Mouse (Mus musculus): Measurements from ENCODE around the gene Cpeb2.

Cpeb2 gene

DNA sequence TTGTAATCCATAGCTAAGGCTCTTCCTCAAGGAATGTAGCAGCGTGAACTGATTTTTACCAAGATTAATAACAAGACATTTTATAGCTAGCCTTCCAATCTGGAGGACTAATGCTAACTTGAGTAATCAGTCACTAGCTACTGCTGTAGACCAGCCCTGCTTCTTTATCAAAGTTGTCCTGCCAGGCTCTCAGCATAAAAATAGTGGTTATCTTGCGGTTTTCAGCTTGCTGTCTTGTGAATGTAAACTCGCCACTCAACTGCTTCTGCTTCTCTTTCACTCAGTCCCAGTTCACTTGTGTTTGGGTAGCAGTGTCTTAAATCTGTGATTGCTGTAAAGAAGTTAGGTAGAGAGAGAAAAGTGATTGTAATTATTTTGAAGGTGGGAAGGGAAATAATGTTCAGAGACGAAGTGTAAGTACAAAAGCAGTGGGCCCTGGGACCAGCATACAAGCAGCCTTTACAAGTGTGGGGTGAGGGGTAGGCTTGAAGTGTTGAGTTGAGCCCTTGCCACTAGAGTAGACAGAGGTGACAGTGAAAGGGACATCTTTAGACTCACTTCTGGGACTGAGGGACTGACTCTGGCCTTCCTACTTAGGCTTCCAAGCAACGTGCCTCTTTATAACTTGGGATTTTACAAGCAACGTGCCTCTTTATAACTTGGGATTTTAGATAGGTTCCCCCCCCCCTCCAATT, 6.3 kb downstream of the Cpeb2 start:
- no peak for DNase-seq (ENCODE audit: low spot score)

DNA sequence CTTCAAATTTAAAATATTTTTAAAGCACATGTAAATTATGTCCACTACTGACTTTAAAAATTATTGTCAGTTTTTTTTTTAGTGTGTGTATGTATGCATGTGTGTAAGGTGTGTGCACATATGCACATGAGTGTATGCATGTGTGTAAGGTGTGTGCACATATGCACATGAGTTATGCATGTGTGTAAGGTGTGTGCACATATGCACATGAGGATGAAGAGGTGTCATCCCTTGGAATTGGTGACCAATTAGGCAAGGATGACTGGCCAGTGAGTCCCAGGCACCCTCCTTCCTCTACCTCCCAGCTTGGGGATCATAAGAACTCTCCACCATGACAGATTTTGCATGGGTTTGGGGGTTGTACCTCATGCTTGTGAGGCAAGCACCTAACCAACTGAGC, 7.8 kb downstream of the Cpeb2 start:
- no peak for DNase-seq (ENCODE audit: low spot score)

DNA sequence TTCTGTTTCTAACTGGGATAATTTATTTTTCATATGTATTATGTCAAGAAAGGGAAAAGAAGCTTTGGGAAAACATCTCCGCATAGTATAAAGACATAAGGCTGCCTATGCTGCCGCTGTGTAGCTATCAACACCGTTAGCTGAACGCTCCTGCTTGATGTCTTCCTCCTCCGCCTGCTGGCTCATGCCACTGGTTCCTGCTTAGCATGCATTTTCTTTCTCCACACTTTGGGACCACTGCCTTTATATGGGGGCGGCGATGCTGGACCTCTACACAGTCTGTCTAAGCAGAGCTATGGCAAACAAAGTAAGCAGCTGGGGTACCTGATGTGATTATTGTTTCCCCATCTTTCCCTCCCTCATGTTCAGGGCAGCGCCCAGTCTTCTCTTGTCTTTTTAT, 13.3 kb downstream of the Cpeb2 start:
- no peak for DNase-seq (ENCODE audit: low spot score)

DNA sequence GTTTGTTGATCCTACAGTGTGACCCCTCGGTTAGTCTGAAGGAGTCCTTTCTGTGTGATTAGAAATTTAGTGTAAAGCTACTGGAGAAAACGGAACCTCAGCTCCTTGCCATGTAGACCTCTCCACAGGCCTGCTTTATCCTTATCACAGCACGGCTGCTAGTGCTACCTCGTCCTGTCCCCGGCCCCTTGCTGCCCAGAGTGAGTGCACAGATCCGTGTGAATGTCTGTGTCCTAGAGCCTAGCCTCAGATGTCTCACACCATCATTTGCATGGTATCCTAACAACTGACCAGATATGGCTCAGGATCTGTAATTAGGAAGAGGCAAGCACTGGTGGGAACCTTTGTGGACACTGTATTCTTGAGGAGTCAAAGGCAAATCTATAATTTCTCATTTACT, 14.0 kb downstream of the Cpeb2 start:
- DNase-seq (ENCODE audit: low spot score), result no peak

DNA sequence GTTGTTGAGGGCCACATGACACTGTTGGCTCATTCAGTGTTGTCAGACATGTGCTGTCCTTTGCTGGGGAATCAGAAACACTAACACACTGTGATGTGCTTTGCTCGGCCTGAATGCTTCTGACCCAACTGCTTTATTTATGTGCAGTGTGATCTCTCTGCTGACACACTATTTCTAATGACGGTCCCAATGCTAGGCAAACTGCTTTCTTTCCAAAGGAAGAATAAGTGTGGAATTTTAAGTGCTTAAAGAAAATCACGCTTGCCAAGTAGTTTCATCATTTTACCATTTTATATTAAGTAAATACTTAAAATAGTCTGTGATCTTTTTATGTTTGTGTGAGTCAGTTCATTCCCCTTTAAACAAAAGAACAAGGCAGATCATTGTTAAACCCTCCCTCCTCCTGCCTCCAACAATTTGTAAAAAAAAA, 15.0 kb downstream of the Cpeb2 start:
- DNase-seq (ENCODE audit: low spot score), result no peak

DNA sequence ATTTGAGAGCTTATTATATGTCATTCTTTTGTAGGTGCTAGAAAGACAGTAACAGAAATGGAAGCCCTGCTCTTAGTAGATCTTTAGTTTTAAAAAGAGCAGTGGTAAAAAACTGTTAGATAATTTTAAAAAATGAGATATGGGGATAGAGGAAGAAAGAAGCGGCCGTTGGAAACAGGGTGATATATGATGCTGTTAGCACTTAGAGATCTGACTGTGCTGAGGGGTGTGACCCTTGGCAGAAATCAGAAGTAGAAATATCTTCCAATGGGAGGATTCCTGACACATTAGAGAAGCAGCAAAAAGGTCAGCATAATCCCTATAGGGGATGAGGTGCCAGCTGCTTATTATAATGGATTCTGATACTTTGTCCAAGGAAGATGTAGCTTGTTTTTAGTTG, 24.5 kb downstream of the Cpeb2 start:
- no peak for DNase-seq (ENCODE audit: low spot score)

DNA sequence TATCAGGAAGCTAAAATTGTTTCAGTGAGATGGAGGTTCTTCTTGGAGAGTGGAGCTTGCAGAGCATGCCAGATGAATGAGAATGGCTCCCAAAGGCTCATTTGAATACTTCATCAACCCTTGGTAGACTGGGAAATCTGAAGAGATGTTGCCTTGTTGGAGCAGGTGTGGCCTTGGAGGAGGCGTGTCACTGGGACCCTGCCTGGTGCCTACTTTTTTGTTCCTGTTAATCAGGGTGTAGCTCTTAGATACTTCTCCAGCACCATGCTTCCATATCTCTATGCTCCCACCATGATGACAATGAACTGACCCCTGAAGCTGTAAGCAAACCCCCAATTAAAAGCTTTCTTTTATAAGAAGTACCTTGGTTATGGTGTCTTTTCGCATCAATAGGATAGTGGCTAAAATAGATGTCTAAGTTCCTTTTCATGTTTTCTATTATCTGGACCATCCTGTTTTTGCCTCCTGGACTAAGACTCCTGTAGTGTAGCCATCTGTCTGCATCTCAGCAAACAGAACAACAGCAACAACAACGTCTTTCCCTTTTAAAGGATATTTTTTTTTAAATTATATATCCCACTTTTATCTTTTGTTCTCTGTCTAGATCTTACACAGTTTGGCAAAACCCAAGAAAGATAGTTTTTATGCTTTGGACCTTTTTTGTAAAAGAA, 25.6 kb downstream of the Cpeb2 start:
- DNase-seq (ENCODE audit: low spot score), result no peak

DNA sequence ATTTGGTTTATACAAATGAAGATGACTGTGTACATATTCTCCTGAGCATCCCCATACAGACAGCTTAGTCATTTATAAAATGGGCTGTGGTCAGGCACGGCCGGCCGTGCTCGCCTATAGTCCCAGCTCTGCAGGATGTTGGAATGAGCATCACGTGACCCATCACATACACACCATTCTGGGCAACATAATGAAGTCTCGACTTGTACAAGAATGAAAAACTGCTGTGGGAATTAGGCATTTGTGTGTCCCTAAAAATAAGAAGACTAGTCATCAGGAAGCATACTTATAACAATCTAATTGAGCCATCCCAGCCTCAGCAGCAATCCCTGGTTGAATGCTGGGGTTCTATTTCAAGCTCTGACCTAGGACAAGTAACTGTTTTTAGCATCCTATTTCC, 28.8 kb downstream of the Cpeb2 start:
- DNase-seq (ENCODE audit: low spot score), result no peak

DNA sequence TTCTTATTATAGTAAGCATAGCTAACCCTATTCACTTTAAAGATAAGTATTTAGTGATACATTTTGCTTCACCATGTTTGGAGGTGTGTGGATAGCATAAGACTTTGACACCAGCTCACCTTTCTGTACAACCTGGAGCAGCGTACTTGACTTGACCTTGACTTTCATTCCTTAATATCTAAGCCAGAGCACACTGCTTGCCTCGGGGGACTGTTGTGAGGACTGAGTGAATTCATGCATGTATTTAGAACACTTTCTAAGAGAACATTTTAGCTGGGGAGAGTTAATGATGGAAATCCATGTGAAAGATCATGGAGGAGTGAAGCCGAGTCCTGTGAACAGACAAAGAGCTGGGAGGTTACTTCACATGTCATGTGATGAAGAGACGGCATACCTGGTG, 31.0 kb downstream of the Cpeb2 start:
- DNase-seq (ENCODE audit: low spot score), result no peak

DNA sequence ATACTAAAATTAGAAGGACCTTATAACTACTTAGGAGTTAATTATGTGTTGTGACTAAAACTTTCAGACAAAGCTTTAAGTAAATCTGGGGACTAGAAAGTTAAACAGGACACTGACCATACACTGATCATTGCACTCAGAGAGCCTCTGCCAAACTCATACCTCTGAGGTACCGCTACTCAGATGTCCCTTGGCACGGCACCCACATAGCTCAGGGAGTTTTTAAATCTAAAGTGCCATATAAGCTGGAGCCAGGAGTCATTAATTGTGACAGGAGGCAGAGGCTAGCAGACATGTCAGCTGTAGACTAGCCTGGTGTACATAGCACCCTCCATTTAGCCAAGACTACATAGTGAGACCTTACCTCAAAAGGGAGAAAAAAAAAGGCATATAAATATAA, 31.7 kb downstream of the Cpeb2 start:
- no peak for DNase-seq (ENCODE audit: low spot score)

DNA sequence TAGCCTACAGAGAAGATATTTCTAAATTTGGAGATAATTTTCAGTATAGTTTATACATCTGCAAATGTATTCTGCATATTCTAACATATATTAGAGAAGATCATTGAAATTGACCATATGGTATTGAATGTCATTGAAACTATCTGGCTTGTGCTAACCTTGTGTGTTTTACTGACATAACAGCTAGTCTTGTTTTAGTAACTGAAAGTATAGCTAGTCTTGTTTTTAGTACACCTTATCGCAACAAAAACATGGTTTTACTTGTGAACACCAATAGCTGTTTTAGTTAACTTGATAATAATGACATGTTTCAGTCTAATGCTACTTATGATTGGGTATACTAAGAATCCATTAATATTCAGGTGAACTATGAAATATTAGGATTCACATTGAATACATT, 45.0 kb downstream of the Cpeb2 start:
- no peak for DNase-seq (ENCODE audit: low spot score)

DNA sequence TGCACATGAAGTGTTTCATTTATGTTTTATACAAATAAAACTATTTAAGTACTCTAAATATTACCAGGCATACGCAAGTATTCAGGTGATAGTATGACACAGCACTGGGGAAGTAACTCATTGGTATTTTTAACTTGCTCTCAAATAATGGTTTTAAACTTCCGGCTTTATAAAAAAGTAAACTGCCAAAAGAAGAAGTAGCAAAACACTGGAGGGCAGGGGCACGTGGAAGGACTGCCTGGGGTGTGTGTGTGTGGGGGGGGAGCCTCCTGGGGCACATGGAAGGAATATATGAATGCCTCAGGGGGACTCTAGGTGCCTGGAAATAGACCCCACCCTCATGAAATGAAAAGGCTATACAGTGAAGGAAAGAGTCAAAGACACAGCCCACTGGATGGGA, 46.8 kb downstream of the Cpeb2 start:
- DNase-seq (ENCODE audit: low spot score), result no peak

DNA sequence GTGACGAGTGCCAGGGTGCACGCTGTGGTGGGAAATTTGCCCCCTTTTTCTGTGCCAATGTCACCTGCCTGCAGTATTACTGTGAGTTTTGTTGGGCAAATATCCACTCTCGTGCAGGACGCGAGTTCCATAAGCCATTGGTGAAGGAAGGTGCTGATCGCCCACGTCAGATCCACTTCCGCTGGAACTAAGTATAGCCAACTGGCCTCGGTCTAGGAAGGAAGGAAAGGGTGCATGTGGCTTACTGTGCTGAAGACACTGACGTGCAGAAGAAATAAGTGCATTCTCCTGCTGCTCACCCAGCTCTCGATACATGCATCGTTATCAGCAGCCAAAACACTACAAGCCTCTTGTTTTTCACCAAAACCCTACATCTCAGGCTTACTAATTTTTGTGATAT, 52.8 kb downstream of the Cpeb2 start:
- no peak for DNase-seq (ENCODE audit: low spot score)

DNA sequence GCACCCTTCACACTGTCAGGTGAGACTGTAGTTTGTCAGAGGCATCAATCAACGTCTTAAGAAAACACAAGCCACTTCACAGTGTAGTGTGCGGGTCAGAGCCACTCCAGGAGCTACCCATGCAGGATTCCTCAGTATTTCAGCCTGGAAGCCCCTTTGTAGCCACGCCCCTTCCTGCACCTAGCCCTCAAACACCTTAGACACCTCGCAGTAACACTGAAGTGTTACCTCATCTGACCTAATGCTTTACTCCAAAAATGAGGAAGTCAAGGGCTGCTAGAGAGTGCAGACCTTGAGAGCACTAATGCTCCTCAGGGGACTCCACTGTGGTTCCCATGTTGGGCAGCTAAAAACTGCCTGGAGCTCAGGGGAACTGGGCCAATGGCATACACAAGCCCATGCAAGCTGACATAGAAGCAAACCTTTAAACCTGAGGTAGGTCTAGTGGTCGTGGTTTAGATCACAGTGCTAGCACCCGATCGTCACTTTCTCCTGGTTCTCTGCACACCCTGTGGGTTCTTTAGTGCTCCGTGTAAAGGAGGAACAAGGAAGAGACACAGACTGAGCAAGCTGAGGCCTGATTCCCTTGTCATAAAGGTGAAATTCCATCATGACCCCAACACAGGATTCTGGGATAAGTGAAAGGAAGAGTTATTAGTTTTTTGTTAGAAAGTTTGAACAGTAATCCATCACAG, 56.9 kb downstream of the Cpeb2 start:
- no peak for DNase-seq (ENCODE audit: low spot score)

DNA sequence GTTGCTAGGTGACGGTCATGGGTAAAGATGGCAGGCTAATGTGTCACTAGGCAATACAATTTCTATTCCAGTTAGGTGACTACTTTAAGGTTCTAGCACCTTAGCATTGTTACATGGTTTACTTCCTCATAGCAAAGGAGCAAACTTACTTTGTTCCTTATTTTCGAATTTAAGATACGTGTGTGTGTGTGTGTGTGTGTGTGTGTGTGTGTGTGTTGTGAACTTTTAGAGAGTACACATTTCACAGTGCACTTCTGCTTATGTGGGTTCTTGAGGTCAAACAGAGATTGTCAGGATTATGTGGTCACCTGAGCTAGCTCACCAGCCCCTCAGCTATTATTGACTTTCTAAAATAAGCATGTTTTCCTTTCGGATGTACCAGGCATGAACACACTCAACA, 60.2 kb downstream of the Cpeb2 start:
- DNase-seq (ENCODE audit: low spot score), result no peak

DNA sequence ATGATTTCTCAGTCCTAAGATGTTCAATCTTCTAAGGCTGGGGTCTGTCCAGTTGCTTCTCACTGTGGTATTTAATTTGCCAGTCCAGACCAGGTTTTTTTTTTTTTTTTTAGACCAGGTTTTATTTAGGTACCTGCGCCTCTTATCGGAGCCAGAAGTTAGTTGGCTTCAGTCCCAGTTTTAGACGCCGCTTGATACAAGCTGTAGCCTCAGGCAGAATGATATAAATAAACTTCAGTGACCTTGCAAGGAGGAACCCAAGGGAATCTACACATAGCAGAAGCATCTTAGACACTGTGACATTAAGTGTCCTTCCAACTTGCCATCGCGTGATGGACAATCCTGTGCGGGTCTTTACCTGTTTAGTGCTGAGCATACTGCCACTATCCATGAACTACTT, 64.5 kb downstream of the Cpeb2 start:
- no peak for DNase-seq (ENCODE audit: low spot score)

DNA sequence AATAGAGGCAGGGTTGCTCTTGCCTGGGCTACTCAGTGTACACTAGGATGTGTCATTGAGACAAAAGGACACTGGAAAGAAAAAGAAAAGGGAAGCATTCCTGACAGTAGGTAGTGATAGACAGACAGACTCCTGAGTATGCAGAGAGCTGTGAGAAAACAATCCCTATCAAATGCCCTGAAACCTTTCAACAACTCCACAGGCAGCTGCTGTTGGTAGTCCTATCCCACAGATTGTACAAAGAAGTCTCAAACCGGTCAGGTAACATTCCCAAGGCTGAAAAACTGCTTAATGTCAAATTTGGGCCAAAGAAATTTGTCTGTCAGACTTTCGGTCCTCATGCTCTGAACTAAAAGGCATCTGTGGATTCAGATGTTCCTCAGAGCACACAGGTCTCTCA, 66.0 kb downstream of the Cpeb2 start:
- no peak for DNase-seq (ENCODE audit: low spot score)

DNA sequence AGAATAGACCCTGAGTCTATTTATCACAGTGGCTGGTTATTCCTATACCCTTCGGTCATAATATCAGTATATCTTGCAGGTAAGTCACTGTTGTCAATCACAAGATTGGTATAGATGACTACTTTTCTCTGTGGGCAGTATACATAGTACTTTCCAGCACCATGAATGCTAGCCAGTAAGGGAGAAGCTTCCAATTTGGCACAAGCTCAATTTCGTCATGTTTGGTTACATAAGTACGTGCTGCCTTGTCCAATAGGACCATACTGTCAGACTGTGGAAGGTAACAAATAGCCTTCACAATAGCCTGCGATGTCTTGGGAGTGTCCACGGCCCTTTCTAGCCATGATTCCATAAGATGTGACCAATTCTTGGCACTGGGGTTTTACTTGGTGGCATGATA, 67.1 kb downstream of the Cpeb2 start:
- DNase-seq (ENCODE audit: low spot score), result no peak

DNA sequence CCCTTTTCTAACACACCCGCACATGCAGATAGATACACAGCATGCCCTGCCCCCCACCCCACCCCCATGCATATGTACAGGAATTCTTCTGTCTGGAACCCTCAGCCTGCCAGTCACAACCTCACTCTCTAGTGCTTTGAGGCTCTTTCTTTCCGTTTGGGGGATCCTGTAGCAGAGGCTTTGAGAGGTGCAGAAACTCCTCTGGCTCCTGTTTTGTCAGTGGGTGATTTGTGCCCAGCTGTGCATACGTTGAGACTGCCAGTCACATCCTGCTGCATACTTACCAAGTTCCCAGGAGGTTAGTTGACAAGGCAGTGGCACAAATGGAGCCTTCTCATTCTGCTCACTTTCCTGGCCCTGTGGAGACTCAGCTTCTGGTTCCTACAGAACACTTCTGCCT, 68.0 kb downstream of the Cpeb2 start:
- no peak for DNase-seq (ENCODE audit: low spot score)

DNA sequence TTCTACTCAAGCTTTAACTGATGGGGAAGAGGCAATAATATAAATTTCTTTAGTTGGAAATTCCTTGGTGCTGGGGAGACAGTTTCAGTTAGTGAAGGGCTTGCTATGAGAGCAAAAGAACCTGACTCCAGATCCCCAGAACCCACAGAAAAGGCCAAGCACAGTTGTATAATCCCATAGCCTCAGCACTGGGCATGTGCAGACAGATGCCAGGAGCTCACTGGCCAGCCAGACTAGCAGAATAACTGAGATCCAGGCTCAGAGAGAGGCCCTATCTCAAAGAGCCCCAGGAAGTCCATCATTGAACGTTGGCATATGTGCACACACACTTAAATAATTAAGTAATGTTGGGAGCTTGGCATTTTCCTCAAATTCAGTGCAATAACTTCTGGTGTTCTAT, 70.5 kb downstream of the Cpeb2 start:
- no peak for DNase-seq (ENCODE audit: low spot score)

DNA sequence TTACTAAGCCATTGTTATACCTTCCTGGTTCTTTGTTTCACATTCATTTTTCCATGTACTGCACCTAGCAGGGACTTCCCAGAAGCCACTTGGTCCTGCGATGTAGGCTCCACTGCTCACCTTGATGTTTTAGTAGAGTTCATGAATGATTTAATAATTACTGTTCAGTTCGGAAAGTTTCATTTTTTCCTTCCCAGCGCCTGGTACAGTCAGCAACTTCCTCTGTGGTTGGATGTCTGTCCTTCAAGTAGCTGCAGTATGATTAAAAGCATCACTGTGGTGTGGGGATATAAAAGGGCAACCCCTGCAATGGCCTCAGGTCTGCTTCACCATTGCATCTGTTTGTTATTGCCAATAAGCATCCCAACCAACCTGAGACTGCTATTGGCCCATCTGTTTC, 72.5 kb downstream of the Cpeb2 start:
- no peak for DNase-seq (ENCODE audit: low spot score)

DNA sequence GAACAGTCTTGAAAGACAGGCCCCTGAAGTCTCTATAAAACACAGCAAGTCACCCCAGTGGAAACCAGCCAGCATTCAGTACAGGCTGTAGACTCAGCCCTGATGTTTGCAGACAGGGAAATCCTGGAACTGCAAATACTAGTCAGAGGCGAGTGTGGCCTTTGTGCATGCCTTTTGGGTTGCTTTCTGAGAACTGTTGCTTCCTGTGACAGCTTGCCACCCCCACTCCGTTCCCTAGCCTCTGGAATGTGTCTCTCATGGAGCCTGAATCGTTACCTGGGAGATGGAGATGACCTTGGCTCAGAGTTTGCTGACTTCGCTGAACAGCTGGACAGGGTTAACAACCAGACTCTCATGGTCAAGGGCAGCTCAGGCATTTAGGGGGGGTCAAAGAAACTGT, 77.0 kb downstream of the Cpeb2 start:
- DNase-seq (ENCODE audit: low spot score), result no peak

DNA sequence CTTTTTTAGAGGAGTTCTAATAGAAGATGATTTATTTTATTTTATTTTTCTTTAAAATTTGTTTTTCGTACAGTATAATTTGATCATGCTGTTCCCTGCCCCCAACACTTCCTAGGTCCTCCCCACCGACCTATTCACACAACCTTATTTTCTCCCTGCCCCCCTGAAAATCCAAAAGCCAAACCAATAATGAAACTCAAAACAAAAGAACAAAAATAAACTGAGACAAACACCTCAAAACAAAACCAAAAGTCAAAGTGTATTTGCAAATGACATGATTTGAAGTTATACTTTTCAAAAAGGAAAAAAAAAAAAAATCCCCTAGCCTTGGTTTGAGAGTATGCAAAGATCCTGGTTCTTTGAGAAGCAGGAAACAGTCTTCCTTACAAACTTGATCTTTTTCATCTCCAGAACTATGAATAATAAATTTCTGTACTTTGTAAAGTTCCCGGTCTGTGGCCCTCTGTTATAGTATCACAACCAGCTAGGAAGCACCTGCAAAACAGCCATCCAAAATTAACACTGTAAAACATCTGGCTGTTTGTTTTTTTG, 91.4 kb downstream of the Cpeb2 start:
- no peak for DNase-seq (ENCODE audit: low spot score)
